11 mouse cellular contexts compared by ENCODE assay signal in genomic region chr16:93797021-93797840, GRCm38 (mm10). TPM values are rescaled to one million over a fixed set of nuclear protein-coding genes. Genes with fewer than 3 reads are reported as not detected.
DNase-seq lines count a peak whose midpoint lies in the region; ATAC-seq and TF ChIP-seq lines count a peak whose summit lies in the region.
"Had no signal": no experiment of that assay in that cellular context is flagged by ENCODE, and none has a peak within 500 bp of the region (broad histone marks: within the 10 kb centered on the region; RNA-seq: fewer than 3 reads in every experiment).

No protein-coding gene starts in this region.

- no peak for TF ChIP-seq EP300 in lung, postnatal 0 days (IDR thresholded peaks at IDR 0.05)

- H3K27me3 ChIP-seq in lung, postnatal 0 days (replicated peaks; ENCODE audit: insufficient read depth, low read length) = no peaks in the 10 kb centered on the region
- no peaks in the 10 kb centered on the region for H3K27me3 ChIP-seq in embryonic facial prominence, embryonic 15.5 days
- no peaks in the 10 kb centered on the region for H3K27me3 ChIP-seq in stomach, embryonic 14.5 days (ENCODE audit: control insufficient read depth, insufficient read depth, low read length)
- H3K27me3 ChIP-seq in midbrain, embryonic 10.5 days (ENCODE audit: low read depth, poor library complexity, severe bottlenecking) = no peaks in the 10 kb centered on the region
- H3K27me3 ChIP-seq: midbrain, embryonic 15.5 days had no signal

- no peak for TF ChIP-seq POLR2A in lung, adult 2 months (IDR thresholded peaks at IDR 0.05; ENCODE audit: borderline replicate concordance, extremely low read depth, low read depth, low read length)

- peaks cover 20% of the 10 kb centered on the region; the same call in 1 of the 2 replicates for H3K36me3 ChIP-seq in lung, postnatal 0 days (ENCODE audit: insufficient read depth, low read length)
- H3K36me3 ChIP-seq in embryonic facial prominence, embryonic 15.5 days = no peaks in the 10 kb centered on the region
- no peaks in the 10 kb centered on the region for H3K36me3 ChIP-seq in stomach, embryonic 14.5 days (ENCODE audit: control insufficient read depth, insufficient read depth, low read length)
- peaks cover 6% of the 10 kb centered on the region; the same call in 1 of the 2 replicates for H3K36me3 ChIP-seq in midbrain, embryonic 10.5 days

- TF ChIP-seq CTCF in lung, postnatal 0 days (IDR thresholded peaks at IDR 0.05) = no peak
- TF ChIP-seq CTCF in lung, adult 2 months (IDR thresholded peaks at IDR 0.05; ENCODE audit: insufficient read depth, low read length) = no peak

- 45% methylated on average over 12 of the region's 12 CpGs for WGBS in lung, postnatal 0 days
- WGBS in lung, adult 2 months = 64% methylated on average over 12 of the region's 12 CpGs
- WGBS in embryonic facial prominence, embryonic 15.5 days = 61% methylated on average over 12 of the region's 12 CpGs
- WGBS in stomach, embryonic 14.5 days = 74% methylated on average over 12 of the region's 12 CpGs
- WGBS in midbrain, embryonic 10.5 days = 91% methylated on average over 12 of the region's 12 CpGs

- H3K4me3 ChIP-seq in lung, postnatal 0 days (ENCODE audit: low read depth, low read length) = no peak overlapping the region
- H3K4me3 ChIP-seq in lung, adult 2 months (replicated peaks; ENCODE audit: extremely low read depth, low read depth, low read length) = no peak overlapping the region
- H3K4me3 ChIP-seq in embryonic facial prominence, embryonic 15.5 days (replicated peaks) = no peak overlapping the region
- H3K4me3 ChIP-seq in stomach, embryonic 14.5 days (ENCODE audit: low read depth, low read length) = no peak overlapping the region
- no peak overlapping the region for H3K4me3 ChIP-seq in midbrain, embryonic 10.5 days
- H3K4me3 ChIP-seq: midbrain, embryonic 15.5 days had no signal

- peak; percentile 79 for ATAC-seq in lung, postnatal 0 days
- no peak for ATAC-seq in embryonic facial prominence, embryonic 15.5 days (ENCODE audit: insufficient number of reproducible peaks, low FRiP score, low TSS enrichment, low read depth)
- ATAC-seq in stomach, embryonic 14.5 days (ENCODE audit: insufficient number of reproducible peaks, insufficient read depth, low FRiP score, low read depth) = no peak
- ATAC-seq: midbrain, embryonic 15.5 days had no signal

- 0 out of 2 replicates have a peak overlapping the region, but pooled peaks have one; percentile 43 for H3K27ac ChIP-seq in lung, postnatal 0 days (ENCODE audit: low read length)
- H3K27ac ChIP-seq in embryonic facial prominence, embryonic 15.5 days (replicated peaks) = 0 out of 2 replicates have a peak overlapping the region, but pooled peaks have one; percentile 31
- peak overlapping the region; percentile 58; the same call in 1 of the 2 replicates for H3K27ac ChIP-seq in stomach, embryonic 14.5 days (ENCODE audit: low read length)
- H3K27ac ChIP-seq in midbrain, embryonic 10.5 days (replicated peaks) = no peak overlapping the region
- H3K27ac ChIP-seq: midbrain, embryonic 15.5 days had no signal

- no peaks in the 10 kb centered on the region for H3K9me3 ChIP-seq in lung, postnatal 0 days (ENCODE audit: low read length)
- H3K9me3 ChIP-seq in embryonic facial prominence, embryonic 15.5 days (replicated peaks) = no peaks in the 10 kb centered on the region
- H3K9me3 ChIP-seq in stomach, embryonic 14.5 days (ENCODE audit: control insufficient read depth, low read depth, low read length) = no peaks in the 10 kb centered on the region
- H3K9me3 ChIP-seq in midbrain, embryonic 10.5 days (replicated peaks) = no peaks in the 10 kb centered on the region
- H3K9me3 ChIP-seq: midbrain, embryonic 15.5 days had no signal

- no peak overlapping the region for H3K4me2 ChIP-seq in lung, postnatal 0 days (replicated peaks; ENCODE audit: low read depth, low read length)
- H3K4me2 ChIP-seq in embryonic facial prominence, embryonic 15.5 days (replicated peaks) = no peak overlapping the region
- H3K4me2 ChIP-seq in stomach, embryonic 14.5 days (replicated peaks; ENCODE audit: low read depth, low read length) = no peak overlapping the region
- H3K4me2 ChIP-seq: midbrain, embryonic 15.5 days had no signal

- intact Hi-C loops in gastrocnemius, postnatal 14 days (cut with DNase I; ENCODE audit: low total_unique reads) = no loop called here

- no peaks in the 10 kb centered on the region; the same call in 1 of the 2 replicates for H3K4me1 ChIP-seq in lung, postnatal 0 days (ENCODE audit: insufficient read depth, low read depth, low read length)
- peaks cover 5% of the 10 kb centered on the region; the same call in 1 of the 2 replicates for H3K4me1 ChIP-seq in lung, adult 2 months (ENCODE audit: control insufficient read depth, insufficient read depth, low read length)
- peaks cover 24% of the 10 kb centered on the region for H3K4me1 ChIP-seq in embryonic facial prominence, embryonic 15.5 days
- no peaks in the 10 kb centered on the region for H3K4me1 ChIP-seq in stomach, embryonic 14.5 days (ENCODE audit: control insufficient read depth, insufficient read depth, low read length)
- peaks cover 4% of the 10 kb centered on the region for H3K4me1 ChIP-seq in midbrain, embryonic 10.5 days
- H3K4me1 ChIP-seq: midbrain, embryonic 15.5 days had no signal

- no peak overlapping the region for H3K9ac ChIP-seq in lung, postnatal 0 days (replicated peaks; ENCODE audit: low read depth)
- no peak overlapping the region for H3K9ac ChIP-seq in embryonic facial prominence, embryonic 15.5 days
- H3K9ac ChIP-seq in stomach, embryonic 14.5 days (replicated peaks; ENCODE audit: low read depth, low read length) = no peak overlapping the region
- H3K9ac ChIP-seq: midbrain, embryonic 15.5 days had no signal

- peak; percentile 59 for DNase-seq in gastrocnemius, postnatal 14 days
- no peak for DNase-seq in gastrocnemius, adult 8-10 months (ENCODE audit: low spot score in 2 of 2)
- peak; percentile 76 for DNase-seq in lung, postnatal 0 days (ENCODE audit: low spot score)
- no peak for DNase-seq in lung, adult 2 months
- DNase-seq in urinary bladder, adult 2 months (ENCODE audit: low spot score) = no peak
- DNase-seq in midbrain, embryonic 10.5 days (ENCODE audit: low spot score) = no peak
- DNase-seq: adrenal gland, adult 8-10 months; right cerebral cortex, postnatal 14 days had no signal

RNA-seq across cellular contexts. Expression of gene Morc3, which starts 34.7 kb away (rescaled TPM):
- total RNA-seq in gastrocnemius, postnatal 14 days (2021) = 10 to 100 TPM; 10.5 to 16.8 TPM
- total RNA-seq in gastrocnemius, adult 8-10 months (2022) = 10 to 100 TPM in 2 of 4 experiments, 1 to 10 TPM in 2; 7.4 to 14.8 (median 9.5) TPM
- polyA plus RNA-seq in lung, postnatal 0 days (2015; fragmentation: Nextera tagmentation; extraction: Ambion mirVana) = 20.8 and 26.5 TPM in 2 replicates
- 6.1 and 10.7 TPM in 2 replicates for polyA plus RNA-seq in lung, adult 2 months (2012; rRNA removed)
- 30.5 and 33.2 TPM in 2 replicates for polyA plus RNA-seq in embryonic facial prominence, embryonic 15.5 days (2015; fragmentation: Nextera tagmentation; extraction: Ambion mirVana)
- 44.9 and 45.6 TPM in 2 replicates for polyA plus RNA-seq in stomach, embryonic 14.5 days (2014; fragmentation: Nextera tagmentation; extraction: Ambion mirVana)
- polyA plus RNA-seq in urinary bladder, adult 2 months (2012; rRNA removed) = 23.1 and 28.4 TPM in 2 replicates
- 29.5 and 31.6 TPM in 2 replicates for polyA plus RNA-seq in midbrain, embryonic 10.5 days (2016; fragmentation: Nextera tagmentation; extraction: Ambion mirVana)

Comparison
In these comparisons a context has a peak if more than half of its experiments do, and no peak if none do; other contexts are left out.
1. DNase-seq: peak in gastrocnemius, postnatal 14 days (single experiment) and lung, postnatal 0 days (single experiment); none in gastrocnemius, adult 8-10 months (0 of 2), lung, adult 2 months (single experiment), urinary bladder, adult 2 months (single experiment) and midbrain, embryonic 10.5 days (single experiment).